Mouse (Mus musculus) spleen, adult 2 months (tissue): ENCODE results near the gene Rasgrp3.

Experiments used
- CTCF ChIP-seq: fragments of 200-500 bp; IDR thresholded peaks from 2 replicates; pipeline ENCODE4 v1.5.1; 2011; ENCODE audit warnings: mild to moderate bottlenecking, inconsistent platforms; ENCODE audit not compliant: insufficient read depth, insufficient read length, insufficient replicate concordance; ENCODE audit errors: extremely low read depth
- POLR2A ChIP-seq: fragments of 200-500 bp; IDR thresholded peaks from 2 replicates; pipeline ENCODE4 v1.6.1; 2011; ENCODE audit warnings: low read depth, low read length, inconsistent platforms

DNA sequence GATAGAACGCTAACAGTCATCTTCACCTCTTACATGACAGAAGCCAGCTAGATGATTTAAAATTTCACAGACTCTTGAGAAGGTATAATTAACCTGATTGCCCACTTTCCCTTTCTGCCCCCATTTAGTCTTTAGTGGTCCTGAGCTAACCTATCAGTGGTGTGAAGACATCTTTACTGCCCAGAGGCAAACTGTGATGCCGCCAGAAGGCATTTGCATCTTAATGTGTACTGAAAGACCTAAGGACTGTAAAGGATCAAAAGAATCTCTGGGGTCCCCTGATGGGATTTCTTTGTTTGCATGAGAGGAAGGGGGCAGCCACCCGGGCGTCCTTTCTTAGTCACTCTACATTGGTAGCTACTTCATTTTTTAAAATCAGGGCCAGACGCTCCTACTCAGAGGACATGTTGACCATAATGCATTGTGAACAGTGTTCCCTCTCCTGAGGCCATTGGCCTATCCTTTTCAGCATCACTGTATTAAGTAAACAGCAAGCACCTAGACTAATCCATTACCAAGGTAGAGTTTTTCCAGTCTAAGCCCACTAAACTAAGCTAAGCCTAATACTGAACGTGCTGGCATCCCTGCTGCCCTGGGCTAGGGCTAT is 85.6 kb downstream of the Rasgrp3 start:
- no peak for TF ChIP-seq CTCF
- TF ChIP-seq POLR2A = no peak
